Mouse (Mus musculus) kidney, postnatal 4 days (tissue): ENCODE measurements around the gene Atrx.
"Not testable (repeated sequence)": the region's sequence is repeated elsewhere in the genome, so short reads cannot be mapped to it uniquely, and the experiment has no call there.

ENCODE experiments used
- DNase-seq, 2 experiments: peaks; one replicate each; pipeline ENCODE4 v3.0.0; 2021; ENCODE audit warnings: mixed read lengths in 2 of 2

Gene Atrx

GRCm38 (mm10) chrX:105928861-105929477 lies at the start of gene Atrx:
Atrx (minus strand) TSS chrX:105929403.
- DNase-seq, result peak; percentile 75 to 85

- DNase-seq, result not testable (repeated sequence)
Observed at GRCm38 (mm10) chrX:105957091-105957490, 27.9 kb upstream of the Atrx start.

- no peak for DNase-seq
Observed at GRCm38 (mm10) chrX:105953999-105954398, 24.8 kb upstream of the Atrx start.

- no peak for DNase-seq
Observed at GRCm38 (mm10) chrX:105946357-105946756, 17.2 kb upstream of the Atrx start.

GRCm38 (mm10) chrX:105939245-105939644 lies 10.0 kb upstream of the Atrx start:
- DNase-seq, result no peak

GRCm38 (mm10) chrX:105937736-105938135 lies 8.5 kb upstream of the Atrx start:
- no peak for DNase-seq

GRCm38 (mm10) chrX:105934341-105934740 lies 5.1 kb upstream of the Atrx start:
- peak; percentile 5 to 25 for DNase-seq

- DNase-seq, result peak in 1 of 2 experiments; percentile 2
Observed at GRCm38 (mm10) chrX:105929478-105930038, 355 bp upstream of the Atrx start.

GRCm38 (mm10) chrX:105927941-105928860 lies 1.0 kb downstream of the Atrx start:
- DNase-seq, result peak; percentile 59 to 72

GRCm38 (mm10) chrX:105926121-105926735 lies 3.0 kb downstream of the Atrx start:
- DNase-seq, result peak; percentile 3 to 19

GRCm38 (mm10) chrX:105924326-105925070 lies 4.7 kb downstream of the Atrx start:
- no peak for DNase-seq

- DNase-seq, result no peak
Observed at GRCm38 (mm10) chrX:105923896-105924295, 5.3 kb downstream of the Atrx start.

- DNase-seq, result not testable (repeated sequence)
Observed at GRCm38 (mm10) chrX:105922986-105923385, 6.2 kb downstream of the Atrx start.

- peak; percentile 21 to 53 for DNase-seq
Observed at GRCm38 (mm10) chrX:105921421-105921820, 7.8 kb downstream of the Atrx start.

GRCm38 (mm10) chrX:105911728-105912127 lies 17.5 kb downstream of the Atrx start:
- DNase-seq, result no peak

- DNase-seq, result no peak
Observed at GRCm38 (mm10) chrX:105901611-105902010, 27.6 kb downstream of the Atrx start.

- DNase-seq, result no peak
Observed at GRCm38 (mm10) chrX:105886921-105887320, 42.3 kb downstream of the Atrx start.

- peak; percentile 5 to 8 for DNase-seq
Observed at GRCm38 (mm10) chrX:105864367-105864766, 64.8 kb downstream of the Atrx start.

GRCm38 (mm10) chrX:105824462-105824861 lies 104.7 kb downstream of the Atrx start:
- DNase-seq, result no peak

GRCm38 (mm10) chrX:105794806-105795403 lies 134.3 kb downstream of the Atrx start:
- DNase-seq, result no peak

GRCm38 (mm10) chrX:105773281-105773680 lies 155.9 kb downstream of the Atrx start:
- DNase-seq, result no peak

- no peak for DNase-seq
Observed at GRCm38 (mm10) chrX:105767932-105768331, 161.3 kb downstream of the Atrx start.
